Mouse (Mus musculus): ENCODE data around the gene Tmem63c. TPM values are rescaled to one million over a fixed set of nuclear protein-coding genes. Genes with fewer than 3 reads are reported as not detected.

Gene Tmem63c
- total and polyA plus RNA-seq, 3 experiments, result not detected

GRCm38 (mm10) chr12:87104796-87105195 lies 83.7 kb downstream of the Tmem63c start:
- H3K4me1 ChIP-seq (ENCODE audit: insufficient read depth, low read depth, low read length), result no peaks in the 10 kb centered on the region
- H3K4me3 ChIP-seq (ENCODE audit: low read depth, low read length), result no peak overlapping the region
- H3K36me3 ChIP-seq (replicated peaks), result peaks cover 19% of the 10 kb centered on the region
- no peak for TF ChIP-seq TAL1 (conservative IDR thresholded peaks at IDR 0.05; ENCODE audit: low read depth, low read length)
- TF ChIP-seq GATA2 (IDR thresholded peaks at IDR 0.05; ENCODE audit: borderline replicate concordance, low read depth, low read length), result no peak
- TF ChIP-seq GATA1 (IDR thresholded peaks at IDR 0.05; ENCODE audit: borderline replicate concordance, low read length), result no peak
- no peak for TF ChIP-seq POLR2AphosphoS5 (IDR thresholded peaks at IDR 0.05; ENCODE audit: insufficient replicate concordance, low read depth, low read length)
- no peak for TF ChIP-seq CTCF (IDR thresholded peaks at IDR 0.05; ENCODE audit: low read depth, low read length)
- H3K9me3 ChIP-seq (replicated peaks), result no peaks in the 10 kb centered on the region
- ATAC-seq (ENCODE audit: extremely low read depth, insufficient number of reproducible peaks, low FRiP score, poor library complexity, severe bottlenecking), result no peak
- no peak for DNase-seq (ENCODE audit: low spot score)
- peaks cover 15% of the 10 kb centered on the region for H3K27me3 ChIP-seq (ENCODE audit: insufficient read depth, low read length)

GRCm38 (mm10) chr12:87107357-87107977 lies 86.3 kb downstream of the Tmem63c start:
- H3K4me3 ChIP-seq (ENCODE audit: low read depth, low read length), result no peak overlapping the region
- peaks cover 43% of the 10 kb centered on the region for H3K36me3 ChIP-seq (replicated peaks)
- no peaks in the 10 kb centered on the region for H3K27me3 ChIP-seq (ENCODE audit: insufficient read depth, low read length)
- TF ChIP-seq TAL1 (conservative IDR thresholded peaks at IDR 0.05; ENCODE audit: low read depth, low read length), result no peak
- TF ChIP-seq CTCF (IDR thresholded peaks at IDR 0.05; ENCODE audit: low read depth, low read length), result no peak
- TF ChIP-seq POLR2AphosphoS5 (IDR thresholded peaks at IDR 0.05; ENCODE audit: insufficient replicate concordance, low read depth, low read length), result no peak
- no peak for TF ChIP-seq GATA1 (IDR thresholded peaks at IDR 0.05; ENCODE audit: borderline replicate concordance, low read length)
- TF ChIP-seq GATA2 (IDR thresholded peaks at IDR 0.05; ENCODE audit: borderline replicate concordance, low read depth, low read length), result no peak
- DNase-seq (ENCODE audit: low spot score) (no peak), ATAC-seq (ENCODE audit: extremely low read depth, insufficient number of reproducible peaks, low FRiP score, poor library complexity, severe bottlenecking) (no peak; the same call in 1 of the 2 replicates)
- no peaks in the 10 kb centered on the region for H3K9me3 ChIP-seq (replicated peaks)
- no peaks in the 10 kb centered on the region for H3K4me1 ChIP-seq (ENCODE audit: insufficient read depth, low read depth, low read length)

- Histone ChIP-seq H3K27me3 (ENCODE audit: insufficient read depth, low read length) (no peaks in the 10 kb centered on the region), H3K36me3 (replicated peaks) (peaks cover 63% of the 10 kb centered on the region), H3K4me3 (ENCODE audit: low read depth, low read length) (no peak overlapping the region), H3K4me1 (ENCODE audit: insufficient read depth, low read depth, low read length) (peaks cover 7% of the 10 kb centered on the region), H3K9me3 (replicated peaks) (no peaks in the 10 kb centered on the region)
- no peak for DNase-seq (ENCODE audit: low spot score)
- peak; percentile 86 for ATAC-seq (ENCODE audit: extremely low read depth, insufficient number of reproducible peaks, low FRiP score, poor library complexity, severe bottlenecking)
- TF ChIP-seq TAL1 (conservative IDR thresholded peaks at IDR 0.05; ENCODE audit: low read depth, low read length) (peak; percentile 44), GATA2 (IDR thresholded peaks at IDR 0.05; ENCODE audit: borderline replicate concordance, low read depth, low read length) (no peak)
These were observed 100.9 kb downstream of the Tmem63c start for GRCm38 (mm10) chr12:87121918-87122589.

- no peak overlapping the region for H3K4me3 ChIP-seq (ENCODE audit: low read depth, low read length)
- H3K4me1 ChIP-seq (ENCODE audit: insufficient read depth, low read depth, low read length), result peaks cover 5% of the 10 kb centered on the region
- TF ChIP-seq TAL1 (conservative IDR thresholded peaks at IDR 0.05; ENCODE audit: low read depth, low read length) (no peak), GATA2 (IDR thresholded peaks at IDR 0.05; ENCODE audit: borderline replicate concordance, low read depth, low read length) (no peak), POLR2AphosphoS5 (IDR thresholded peaks at IDR 0.05; ENCODE audit: insufficient replicate concordance, low read depth, low read length) (no peak), CTCF (IDR thresholded peaks at IDR 0.05; ENCODE audit: low read depth, low read length) (no peak), GATA1 (IDR thresholded peaks at IDR 0.05; ENCODE audit: borderline replicate concordance, low read length) (no peak)
- no peaks in the 10 kb centered on the region for H3K9me3 ChIP-seq (replicated peaks)
- H3K27me3 ChIP-seq (ENCODE audit: insufficient read depth, low read length), result no peaks in the 10 kb centered on the region
- ATAC-seq (ENCODE audit: extremely low read depth, insufficient number of reproducible peaks, low FRiP score, poor library complexity, severe bottlenecking) (no peak), DNase-seq (ENCODE audit: low spot score) (no peak)
- peaks cover 77% of the 10 kb centered on the region for H3K36me3 ChIP-seq (replicated peaks)
These were observed 106.1 kb downstream of the Tmem63c start for GRCm38 (mm10) chr12:87127256-87127655.

GRCm38 (mm10) chr12:87130224-87130623 lies 109.1 kb downstream of the Tmem63c start:
- H3K9me3 ChIP-seq (replicated peaks), result no peaks in the 10 kb centered on the region
- peaks cover 74% of the 10 kb centered on the region for H3K36me3 ChIP-seq (replicated peaks)
- ATAC-seq (ENCODE audit: extremely low read depth, insufficient number of reproducible peaks, low FRiP score, poor library complexity, severe bottlenecking) (no peak), DNase-seq (ENCODE audit: low spot score) (no peak)
- H3K4me1 ChIP-seq (ENCODE audit: insufficient read depth, low read depth, low read length), result no peaks in the 10 kb centered on the region
- H3K27me3 ChIP-seq (ENCODE audit: insufficient read depth, low read length), result no peaks in the 10 kb centered on the region
- H3K4me3 ChIP-seq (ENCODE audit: low read depth, low read length), result no peak overlapping the region
- no peak for TF ChIP-seq GATA2 (IDR thresholded peaks at IDR 0.05; ENCODE audit: borderline replicate concordance, low read depth, low read length)
- no peak for TF ChIP-seq POLR2AphosphoS5 (IDR thresholded peaks at IDR 0.05; ENCODE audit: insufficient replicate concordance, low read depth, low read length)
- no peak for TF ChIP-seq CTCF (IDR thresholded peaks at IDR 0.05; ENCODE audit: low read depth, low read length)
- no peak for TF ChIP-seq GATA1 (IDR thresholded peaks at IDR 0.05; ENCODE audit: borderline replicate concordance, low read length)
- no peak for TF ChIP-seq TAL1 (conservative IDR thresholded peaks at IDR 0.05; ENCODE audit: low read depth, low read length)

GRCm38 (mm10) chr12:87131181-87131580 lies 110.0 kb downstream of the Tmem63c start:
- TF ChIP-seq GATA1 (IDR thresholded peaks at IDR 0.05; ENCODE audit: borderline replicate concordance, low read length), result no peak
- TF ChIP-seq CTCF (IDR thresholded peaks at IDR 0.05; ENCODE audit: low read depth, low read length), result no peak
- TF ChIP-seq TAL1 (conservative IDR thresholded peaks at IDR 0.05; ENCODE audit: low read depth, low read length), result no peak
- TF ChIP-seq GATA2 (IDR thresholded peaks at IDR 0.05; ENCODE audit: borderline replicate concordance, low read depth, low read length), result no peak
- TF ChIP-seq POLR2AphosphoS5 (IDR thresholded peaks at IDR 0.05; ENCODE audit: insufficient replicate concordance, low read depth, low read length), result no peak
- H3K27me3 ChIP-seq (ENCODE audit: insufficient read depth, low read length), result no peaks in the 10 kb centered on the region
- H3K4me3 ChIP-seq (ENCODE audit: low read depth, low read length), result no peak overlapping the region
- H3K36me3 ChIP-seq (replicated peaks), result peaks cover 77% of the 10 kb centered on the region
- no peaks in the 10 kb centered on the region for H3K9me3 ChIP-seq (replicated peaks)
- no peaks in the 10 kb centered on the region for H3K4me1 ChIP-seq (ENCODE audit: insufficient read depth, low read depth, low read length)
- ATAC-seq (ENCODE audit: extremely low read depth, insufficient number of reproducible peaks, low FRiP score, poor library complexity, severe bottlenecking) (no peak), DNase-seq (ENCODE audit: low spot score) (no peak)

Measured in G1E (cell line).